Mouse (Mus musculus): Measurements from ENCODE around the gene Mapkap1. TPM values are rescaled to one million over a fixed set of nuclear protein-coding genes. Genes with fewer than 3 reads are reported as not detected.

Gene Mapkap1
- total and polyA plus RNA-seq, 3 experiments = 39.4 to 45.8 (median 40.7) TPM

- in situ Hi-C loops (cut with MboI; ENCODE audit: low pct_ligation_motif_present, low pct_unique_long_range_greater_than_20kb, low sequenced_read_pairs) = no loop called here
- H3K4me2 ChIP-seq (ENCODE audit: insufficient read depth, low read depth, poor library complexity, severe bottlenecking) = no peak overlapping the region
- dilution Hi-C loops (cut with MboI; ENCODE audit: extremely low pct_ligation_motif_present, extremely low pct_unique_long_range_greater_than_20kb, low sequenced_read_pairs) = no loop called here
Measured at GRCm38 (mm10) chr2:34531801-34532298, 125.3 kb downstream of the Mapkap1 start.

DNA sequence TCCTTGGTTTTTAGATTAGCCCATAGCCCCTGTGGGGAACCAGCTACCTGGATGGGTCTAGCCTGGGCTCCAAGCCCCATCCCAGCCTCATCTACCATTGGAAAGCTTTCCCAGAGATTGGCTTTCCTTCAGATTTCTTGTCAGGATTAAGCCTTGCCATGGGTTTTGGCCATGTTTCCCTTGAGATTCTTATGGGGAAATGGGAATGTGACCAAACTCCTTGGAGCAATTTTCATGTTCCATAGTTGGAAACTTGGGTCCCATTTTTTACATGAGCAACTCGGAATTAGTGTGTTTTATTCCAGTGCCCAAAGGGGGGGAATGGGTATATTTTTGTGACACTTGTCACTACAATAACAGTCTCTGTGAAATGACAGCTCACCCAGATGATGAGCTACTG is 125.8 kb downstream of the Mapkap1 start:
- in situ Hi-C loops (cut with MboI; ENCODE audit: low pct_ligation_motif_present, low pct_unique_long_range_greater_than_20kb, low sequenced_read_pairs) = no loop called here
- no peak for DNase-seq (ENCODE audit: extremely low read depth)
- dilution Hi-C loops (cut with MboI; ENCODE audit: extremely low pct_ligation_motif_present, extremely low pct_unique_long_range_greater_than_20kb, low sequenced_read_pairs) = no loop called here
- Histone ChIP-seq H3K4me3 (replicated peaks in 1 of 3; ENCODE audit: low read depth in 2 of 3, low read length in 2 of 3, poor library complexity in 1 of 3) (no peak overlapping the region), H3K27ac (ENCODE audit: insufficient read depth, low read depth) (no peak overlapping the region), H3K9me3 (replicated peaks; ENCODE audit: low read length) (no peaks in the 10 kb centered on the region), H3K4me1 (ENCODE audit: control insufficient read depth in 1 of 2, insufficient read depth in 2 of 2) (peaks cover 0 to 12% of the 10 kb centered on the region in 2 experiments; a peak in 2 of 4 replicates), H3K9ac (ENCODE audit: insufficient read depth, low read depth) (no peak overlapping the region), H3K27me3 (replicated peaks) (no peaks in the 10 kb centered on the region), H3K79me2 (replicated peaks; ENCODE audit: control insufficient read depth, extremely low read depth, insufficient read depth, poor library complexity, severe bottlenecking) (no peaks in the 10 kb centered on the region), H3K36me3 (replicated peaks in 1 of 2; ENCODE audit: control insufficient read depth in 1 of 2, insufficient read depth in 1 of 2, low read length in 1 of 2) (peaks cover 4 to 33% of the 10 kb centered on the region in 2 experiments), H3K4me2 (ENCODE audit: insufficient read depth, low read depth, poor library complexity, severe bottlenecking) (no peak overlapping the region)
- TF ChIP-seq ZC3H11A (IDR thresholded peaks at IDR 0.05; ENCODE audit: low read depth, low read length) = no peak
- no peak for TF ChIP-seq SMC3 (IDR thresholded peaks at IDR 0.05; ENCODE audit: low read depth, low read length)
- TF ChIP-seq USF1 (IDR thresholded peaks at IDR 0.05; ENCODE audit: low read depth, low read length) = no peak
- no peak for TF ChIP-seq RAD21 (IDR thresholded peaks at IDR 0.05; ENCODE audit: low read depth, low read length)
- TF ChIP-seq TCF12 (IDR thresholded peaks at IDR 0.05; ENCODE audit: low read depth, low read length) = no peak
- no peak for TF ChIP-seq CTCF (conservative IDR thresholded peaks at IDR 0.05 in 1 of 2, IDR thresholded peaks at IDR 0.05 in 1 of 2; ENCODE audit: low read depth in 2 of 2, low read length in 2 of 2)
- TF ChIP-seq BHLHE40 (IDR thresholded peaks at IDR 0.05; ENCODE audit: low read depth, low read length) = no peak
- no peak for TF ChIP-seq RCOR1 (conservative IDR thresholded peaks at IDR 0.05; ENCODE audit: low read depth, low read length)
- TF ChIP-seq JUND (conservative IDR thresholded peaks at IDR 0.05; ENCODE audit: low read depth, low read length) = no peak
- TF ChIP-seq MAFK (IDR thresholded peaks at IDR 0.05; ENCODE audit: insufficient replicate concordance, low read length) = no peak
- no peak for TF ChIP-seq GABPA (IDR thresholded peaks at IDR 0.05; ENCODE audit: insufficient replicate concordance, low read depth, low read length)
- no peak for TF ChIP-seq NRF1 (IDR thresholded peaks at IDR 0.05; ENCODE audit: low read depth, low read length)
- no peak for TF ChIP-seq ZMIZ1 (IDR thresholded peaks at IDR 0.05; ENCODE audit: low read depth, low read length)
- no peak for TF ChIP-seq KAT2A (IDR thresholded peaks at IDR 0.05; ENCODE audit: insufficient replicate concordance, low read length)
- no peak for TF ChIP-seq ETS1 (conservative IDR thresholded peaks at IDR 0.05; ENCODE audit: low read depth, low read length)
- no peak for TF ChIP-seq CHD2 (IDR thresholded peaks at IDR 0.05; ENCODE audit: low read length)
- no peak for TF ChIP-seq CHD1 (IDR thresholded peaks at IDR 0.05; ENCODE audit: low read depth, low read length)
- TF ChIP-seq TBP (conservative IDR thresholded peaks at IDR 0.05; ENCODE audit: low read depth, low read length) = no peak
- no peak for TF ChIP-seq UBTF (IDR thresholded peaks at IDR 0.05; ENCODE audit: low read depth, low read length)

More at GRCm38 (mm10) chr2:34531801-34532298, 125.3 kb downstream of the Mapkap1 start:
- Histone ChIP-seq H3K4me3 (replicated peaks in 1 of 3; ENCODE audit: low read depth in 2 of 3, low read length in 2 of 3, poor library complexity in 1 of 3) (no peak overlapping the region), H3K4me1 (ENCODE audit: control insufficient read depth in 1 of 2, insufficient read depth in 2 of 2) (peaks cover 0 to 7% of the 10 kb centered on the region in 2 experiments; a peak in 2 of 4 replicates), H3K79me2 (replicated peaks; ENCODE audit: control insufficient read depth, extremely low read depth, insufficient read depth, poor library complexity, severe bottlenecking) (no peaks in the 10 kb centered on the region), H3K27ac (ENCODE audit: insufficient read depth, low read depth) (no peak overlapping the region), H3K9ac (ENCODE audit: insufficient read depth, low read depth) (no peak overlapping the region), H3K36me3 (replicated peaks in 1 of 2; ENCODE audit: control insufficient read depth in 1 of 2, insufficient read depth in 1 of 2, low read length in 1 of 2) (peaks cover 3 to 30% of the 10 kb centered on the region in 2 experiments), H3K9me3 (replicated peaks; ENCODE audit: low read length) (no peaks in the 10 kb centered on the region), H3K27me3 (replicated peaks) (no peaks in the 10 kb centered on the region)
- no peak for TF ChIP-seq MEF2A (IDR thresholded peaks at IDR 0.05; ENCODE audit: borderline replicate concordance, low read depth, low read length)
- no peak for TF ChIP-seq ETS1 (conservative IDR thresholded peaks at IDR 0.05; ENCODE audit: low read depth, low read length)
- TF ChIP-seq MAFK (IDR thresholded peaks at IDR 0.05; ENCODE audit: insufficient replicate concordance, low read length) = no peak
- TF ChIP-seq IRF4 (IDR thresholded peaks at IDR 0.05; ENCODE audit: low read depth, low read length) = no peak
- no peak for TF ChIP-seq CHD1 (IDR thresholded peaks at IDR 0.05; ENCODE audit: low read depth, low read length)
- no peak for TF ChIP-seq KAT2A (IDR thresholded peaks at IDR 0.05; ENCODE audit: insufficient replicate concordance, low read length)
- no peak for TF ChIP-seq E2F4 (IDR thresholded peaks at IDR 0.05; ENCODE audit: insufficient replicate concordance, low read depth, low read length)
- TF ChIP-seq PAX5 (IDR thresholded peaks at IDR 0.05; ENCODE audit: low read length) = no peak
- no peak for TF ChIP-seq NELFE (IDR thresholded peaks at IDR 0.05; ENCODE audit: low read depth, low read length)
- TF ChIP-seq MXI1 (IDR thresholded peaks at IDR 0.05; ENCODE audit: low read depth, low read length) = no peak
- TF ChIP-seq USF1 (IDR thresholded peaks at IDR 0.05; ENCODE audit: low read depth, low read length) = no peak
- no peak for TF ChIP-seq ELF1 (IDR thresholded peaks at IDR 0.05; ENCODE audit: low read depth, low read length)
- TF ChIP-seq CHD2 (IDR thresholded peaks at IDR 0.05; ENCODE audit: low read length) = no peak
- TF ChIP-seq BHLHE40 (IDR thresholded peaks at IDR 0.05; ENCODE audit: low read depth, low read length) = no peak
- DNase-seq (ENCODE audit: extremely low read depth) = no peak

Data from CH12.LX (cell line).